Mouse (Mus musculus): ENCODE results near the gene Tmem217.

GRCm38 (mm10) chr17:29549543-29550428, 2.4 kb downstream of the Tmem217 start, which contains the start of the genes Gm17657 and Tbc1d22b:
- TF ChIP-seq POLR2A (IDR thresholded peaks at IDR 0.05; ENCODE audit: low read depth, low read length) (peak; percentile 68), CTCF (IDR thresholded peaks at IDR 0.05; ENCODE audit: borderline replicate concordance, insufficient read depth, low read length) (no peak)
